Mouse (Mus musculus) neural tube, embryonic 15.5 days (tissue): ENCODE measurements around the gene Cacna1h. TPM values are rescaled to one million over a fixed set of nuclear protein-coding genes. Genes with fewer than 3 reads are reported as not detected.

ENCODE experiments used
- ATAC-seq: fragments of 200-750 bp; cut with Nextera tagmentation; 2 replicates; pipeline ENCODE4 v1.8.0; 2017; ENCODE audit warnings: mild to moderate bottlenecking, moderate TSS enrichment, moderate library complexity; ENCODE audit not compliant: low FRiP score
- H3K27ac ChIP-seq: fragments of 300-500 bp; sonication (generic); replicated peaks from 2 replicates; pipeline ENCODE4 v1.5.1; 2015; ENCODE audit warnings: mild to moderate bottlenecking, inconsistent platforms
- H3K27me3 ChIP-seq: fragments of 300-500 bp; sonication (generic); replicated peaks from 2 replicates; pipeline ENCODE4 v1.6.1; 2015; ENCODE audit warnings: inconsistent platforms
- H3K36me3 ChIP-seq: fragments of 300-500 bp; sonication (generic); 2 replicates; pipeline ENCODE4 v1.6.1; 2015; ENCODE audit warnings: inconsistent platforms
- H3K4me1 ChIP-seq: fragments of 300-500 bp; sonication (generic); 2 replicates; pipeline ENCODE4 v1.6.1; 2015; ENCODE audit warnings: inconsistent platforms
- H3K4me2 ChIP-seq: fragments of 300-500 bp; sonication (generic); 2 replicates; pipeline ENCODE4 v1.6.1; 2015; ENCODE audit warnings: inconsistent platforms, mild to moderate bottlenecking, moderate library complexity
- H3K4me3 ChIP-seq: fragments of 300-500 bp; sonication (generic); replicated peaks from 2 replicates; pipeline ENCODE4 v1.5.1; 2015; ENCODE audit warnings: mild to moderate bottlenecking, inconsistent platforms
- H3K9ac ChIP-seq: fragments of 300-500 bp; sonication (generic); replicated peaks from 2 replicates; pipeline ENCODE4 v1.6.1; 2015; ENCODE audit warnings: mild to moderate bottlenecking, inconsistent platforms
- H3K9me3 ChIP-seq: fragments of 300-500 bp; sonication (generic); replicated peaks from 2 replicates; pipeline ENCODE4 v1.6.1; 2016; ENCODE audit warnings: inconsistent platforms
- WGBS: fragments of 180-500 bp; shearing (Covaris S2); methylation state at CpG from one replicate; pipeline ENCODE4 v1.1.7; 2015; ENCODE audit warnings: mixed read lengths; 5-methylcytosine and 5-hydroxymethylcytosine counted together
- polyA plus RNA-seq: library from polyadenylated mRNA; unstranded; fragments of >200 nt; fragmentation: Nextera tagmentation; extraction: Ambion mirVana; gene quantifications from 2 replicates; pipeline ENCODE4 v1.2.1, GENCODE M21; 2015

The Cacna1h gene
- polyA plus RNA-seq: 10.1 and 10.9 TPM in 2 replicates

DNA sequence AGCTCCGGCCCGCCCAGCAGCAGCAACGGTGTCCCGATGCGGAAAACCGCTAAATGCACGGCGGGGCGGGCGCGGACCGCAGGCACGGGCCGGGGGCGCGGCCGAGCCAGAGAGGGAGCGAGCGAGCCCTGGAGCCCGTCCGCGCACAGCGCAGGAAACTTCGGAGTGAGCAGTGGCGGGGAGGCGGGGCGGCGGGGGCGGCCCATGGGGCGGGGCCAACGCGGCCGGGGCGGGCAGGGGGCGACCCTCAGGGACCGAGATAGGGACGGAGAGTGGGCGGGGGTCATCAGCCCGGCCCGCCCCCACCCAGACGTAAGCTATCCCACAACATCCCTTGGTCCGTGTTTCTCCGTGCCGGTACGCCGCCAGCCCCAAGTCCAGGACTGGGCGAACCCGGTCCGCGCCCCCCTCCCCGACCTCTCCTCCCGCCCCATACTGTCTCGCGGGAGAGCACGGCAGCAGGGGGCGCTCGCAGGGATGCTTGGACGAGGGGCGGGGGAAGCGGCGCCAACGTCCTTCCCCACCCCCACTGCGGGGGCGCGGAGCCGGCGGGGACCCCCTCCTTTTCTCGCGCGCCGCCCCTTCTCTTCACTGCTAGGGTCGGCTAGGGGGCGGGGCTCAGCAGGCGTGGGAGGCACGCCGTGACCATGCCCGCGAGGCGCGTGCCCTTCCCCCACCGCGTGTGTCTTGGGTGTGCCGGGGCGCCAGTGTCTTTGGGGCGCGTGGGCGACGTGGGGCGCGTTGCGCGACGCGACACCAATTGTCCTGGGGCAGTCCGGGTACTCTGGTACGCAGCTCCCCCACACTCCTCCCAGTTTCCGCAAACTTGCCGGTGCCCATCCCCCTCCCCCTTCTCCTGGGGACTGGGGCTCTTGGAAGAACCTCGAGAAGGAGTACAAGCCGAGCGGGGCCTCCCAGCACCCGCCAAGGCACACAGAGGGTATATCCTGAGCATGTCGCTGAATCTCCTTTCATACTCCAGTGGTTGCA, at the start of gene Cacna1h:
TSS of gene Cacna1h (minus strand) at position 167 of the 990 bp plus-strand sequence.
- peak within 1 kb of the TSS; percentile 78 for H3K9ac ChIP-seq

GRCm38 (mm10) chr17:25482092-25482491, 48.5 kb upstream of the Cacna1h start:
- H3K4me1 ChIP-seq: peaks cover 7% of the 10 kb centered on the region; the same call in 1 of the 2 replicates

More for the DNA sequence above, at the start of gene Cacna1h:
- Histone ChIP-seq H3K27me3 (peaks cover 3% of the 10 kb centered on the region; the same call in 1 of the 2 replicates), H3K4me3 (peak within 1 kb of the TSS; percentile 84), H3K4me1 (peaks cover 54% of the 10 kb centered on the region), H3K9me3 (no peaks in the 10 kb centered on the region), H3K27ac (peak within 1 kb of the TSS; percentile 84), H3K4me2 (peak within 1 kb of the TSS; percentile 86), H3K36me3 (no peaks in the 10 kb centered on the region)
- ATAC-seq: peak; percentile 89
- WGBS: 1% methylated on average over 59 of the region's 103 CpGs

GRCm38 (mm10) chr17:25480820-25481219, 47.2 kb upstream of the Cacna1h start:
- H3K4me2 ChIP-seq: no peak overlapping the region
- H3K27ac ChIP-seq: no peak overlapping the region
- H3K9me3 ChIP-seq: no peaks in the 10 kb centered on the region
- peaks cover 12% of the 10 kb centered on the region; the same call in 1 of the 2 replicates for H3K27me3 ChIP-seq
- WGBS: 68% methylated on average over 4 of the region's 4 CpGs
- H3K4me3 ChIP-seq: no peak overlapping the region
- no peak overlapping the region for H3K9ac ChIP-seq
- H3K4me1 ChIP-seq: 0 out of 2 replicates have a peak, but pooled peaks cover 4% of the 10 kb centered on the region
- ATAC-seq: no peak
- H3K36me3 ChIP-seq: no peaks in the 10 kb centered on the region

More at GRCm38 (mm10) chr17:25482092-25482491, 48.5 kb upstream of the Cacna1h start:
- Histone ChIP-seq H3K4me3 (no peak overlapping the region), H3K27me3 (peaks cover 12% of the 10 kb centered on the region; the same call in 1 of the 2 replicates), H3K36me3 (no peaks in the 10 kb centered on the region), H3K9me3 (no peaks in the 10 kb centered on the region), H3K27ac (no peak overlapping the region), H3K4me2 (no peak overlapping the region), H3K9ac (no peak overlapping the region)
- WGBS: 74% methylated on average over 6 of the region's 6 CpGs
- ATAC-seq: no peak

GRCm38 (mm10) chr17:25480152-25480551, 46.6 kb upstream of the Cacna1h start:
- Histone ChIP-seq H3K27me3 (peaks cover 18% of the 10 kb centered on the region; the same call in 1 of the 2 replicates), H3K4me3 (no peak overlapping the region), H3K9me3 (no peaks in the 10 kb centered on the region), H3K9ac (no peak overlapping the region), H3K36me3 (no peaks in the 10 kb centered on the region), H3K4me1 (no peaks in the 10 kb centered on the region), H3K4me2 (no peak overlapping the region), H3K27ac (no peak overlapping the region)
- no peak for ATAC-seq
- WGBS: 41% methylated on average over 8 of the region's 8 CpGs

DNA sequence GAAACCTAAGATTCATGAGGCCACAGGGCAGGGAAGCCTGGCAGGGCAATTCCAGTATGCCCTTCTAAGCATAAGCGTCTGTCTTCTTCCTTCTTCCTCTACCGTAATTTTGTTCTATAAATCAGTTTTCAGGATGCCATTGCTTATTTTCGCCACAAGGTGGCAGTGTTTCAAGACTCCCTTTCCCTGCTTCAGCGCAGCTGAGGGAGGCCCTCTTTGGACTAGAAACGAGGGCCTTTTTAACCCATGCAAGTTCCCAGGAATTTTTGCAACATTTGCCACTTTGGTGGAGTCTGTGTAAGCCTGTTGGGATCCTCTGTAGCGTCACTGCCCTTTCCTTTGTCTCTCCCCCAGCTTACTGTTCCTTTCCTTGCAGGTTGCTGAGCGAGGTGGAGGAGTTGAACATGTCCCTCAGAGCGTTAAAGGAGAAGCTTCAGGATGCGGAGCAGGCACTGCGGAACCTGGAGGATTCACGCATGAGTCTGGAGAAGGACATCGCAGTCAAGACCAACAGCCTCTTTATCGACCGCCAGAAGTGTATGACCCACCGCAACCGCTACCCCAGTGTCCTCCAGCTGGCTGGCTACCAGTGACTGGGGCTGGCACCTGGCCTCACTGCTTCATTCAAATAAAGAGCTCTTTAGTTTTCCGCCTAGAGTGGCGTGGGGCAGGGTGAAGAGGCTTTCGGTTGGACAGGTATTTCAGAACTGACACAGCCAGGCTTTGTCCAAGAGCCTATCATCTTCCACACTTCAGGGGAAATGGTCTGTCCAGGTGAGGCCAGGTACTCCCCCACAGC, 42.6 kb upstream of the Cacna1h start:
- Histone ChIP-seq H3K9ac (no peak overlapping the region), H3K4me3 (no peak overlapping the region), H3K36me3 (no peaks in the 10 kb centered on the region), H3K27ac (no peak overlapping the region), H3K9me3 (no peaks in the 10 kb centered on the region), H3K4me1 (peaks cover 11% of the 10 kb centered on the region), H3K27me3 (peaks cover 37% of the 10 kb centered on the region), H3K4me2 (no peak overlapping the region)
- no peak for ATAC-seq
- 35% methylated on average over 19 of the region's 19 CpGs for WGBS

- peak overlapping the region; percentile 42 for H3K9ac ChIP-seq
- ATAC-seq: peak; percentile 59; the same call in 1 of the 2 replicates
Observed at GRCm38 (mm10) chr17:25474330-25475077, 40.9 kb upstream of the Cacna1h start.

GRCm38 (mm10) chr17:25472044-25472443, 38.5 kb upstream of the Cacna1h start:
- no peaks in the 10 kb centered on the region for H3K9me3 ChIP-seq
- H3K36me3 ChIP-seq: no peaks in the 10 kb centered on the region
- no peak for ATAC-seq
- 54% methylated on average over 14 of the region's 14 CpGs for WGBS
- H3K4me1 ChIP-seq: peaks cover 18% of the 10 kb centered on the region
- peaks cover 39% of the 10 kb centered on the region for H3K27me3 ChIP-seq
- no peak overlapping the region for H3K9ac ChIP-seq
- no peak overlapping the region for H3K4me3 ChIP-seq
- peak overlapping the region; percentile 23; the same call in 1 of the 2 replicates for H3K4me2 ChIP-seq
- no peak overlapping the region for H3K27ac ChIP-seq

More at GRCm38 (mm10) chr17:25474330-25475077, 40.9 kb upstream of the Cacna1h start:
- peak overlapping the region; percentile 40 for H3K4me3 ChIP-seq
- H3K27me3 ChIP-seq: peaks cover 42% of the 10 kb centered on the region
- no peaks in the 10 kb centered on the region for H3K36me3 ChIP-seq
- peaks cover 18% of the 10 kb centered on the region for H3K4me1 ChIP-seq
- 1% methylated on average over 38 of the region's 38 CpGs for WGBS
- peak overlapping the region; percentile 87 for H3K4me2 ChIP-seq
- H3K27ac ChIP-seq: no peak overlapping the region
- no peaks in the 10 kb centered on the region for H3K9me3 ChIP-seq

DNA sequence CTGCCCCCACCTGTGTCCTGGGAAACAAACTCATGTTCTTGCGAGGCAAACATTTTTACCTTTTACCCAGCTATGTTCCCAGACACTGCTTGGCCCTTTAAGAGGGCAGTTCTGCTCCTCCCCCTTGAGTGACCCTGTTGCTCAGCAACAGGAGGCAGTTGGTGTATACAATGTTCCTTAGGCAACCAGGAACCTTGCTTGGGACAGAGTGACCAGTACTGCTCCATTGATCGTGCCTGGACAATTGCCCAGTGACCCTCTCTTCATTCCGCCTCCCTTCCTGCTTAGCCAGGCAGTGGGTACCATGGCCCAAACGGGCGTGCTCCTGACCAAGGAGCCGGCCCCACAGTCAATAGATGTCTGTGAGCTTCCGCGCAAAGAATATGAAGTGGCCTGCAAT, 37.8 kb upstream of the Cacna1h start:
- Histone ChIP-seq H3K27me3 (peaks cover 39% of the 10 kb centered on the region), H3K27ac (no peak overlapping the region), H3K9me3 (no peaks in the 10 kb centered on the region), H3K4me2 (peak overlapping the region; percentile 23), H3K9ac (no peak overlapping the region), H3K4me1 (peaks cover 18% of the 10 kb centered on the region), H3K36me3 (no peaks in the 10 kb centered on the region), H3K4me3 (no peak overlapping the region)
- WGBS: 32% methylated on average over 8 of the region's 8 CpGs
- ATAC-seq: peak; percentile 35; the same call in 1 of the 2 replicates

GRCm38 (mm10) chr17:25469798-25470197, 36.2 kb upstream of the Cacna1h start:
- Histone ChIP-seq H3K4me1 (peaks cover 17% of the 10 kb centered on the region), H3K36me3 (no peaks in the 10 kb centered on the region), H3K27me3 (peaks cover 30% of the 10 kb centered on the region), H3K9me3 (no peaks in the 10 kb centered on the region), H3K4me2 (no peak overlapping the region), H3K4me3 (no peak overlapping the region), H3K9ac (no peak overlapping the region), H3K27ac (no peak overlapping the region)
- ATAC-seq: peak; percentile 61
- 37% methylated on average over 8 of the region's 8 CpGs for WGBS

GRCm38 (mm10) chr17:25468301-25468700, 34.7 kb upstream of the Cacna1h start:
- H3K9ac ChIP-seq: 0 out of 2 replicates have a peak overlapping the region, but pooled peaks have one; percentile 10
- 71% methylated on average over 6 of the region's 6 CpGs for WGBS
- H3K4me3 ChIP-seq: no peak overlapping the region
- peaks cover 19% of the 10 kb centered on the region for H3K27me3 ChIP-seq
- ATAC-seq: no peak
- H3K4me2 ChIP-seq: no peak overlapping the region
- H3K27ac ChIP-seq: no peak overlapping the region
- peaks cover 9% of the 10 kb centered on the region; the same call in 1 of the 2 replicates for H3K4me1 ChIP-seq
- no peaks in the 10 kb centered on the region for H3K36me3 ChIP-seq
- H3K9me3 ChIP-seq: no peaks in the 10 kb centered on the region
